ENCODE assay signal across 24 mouse cellular contexts in the genomic region with DNA sequence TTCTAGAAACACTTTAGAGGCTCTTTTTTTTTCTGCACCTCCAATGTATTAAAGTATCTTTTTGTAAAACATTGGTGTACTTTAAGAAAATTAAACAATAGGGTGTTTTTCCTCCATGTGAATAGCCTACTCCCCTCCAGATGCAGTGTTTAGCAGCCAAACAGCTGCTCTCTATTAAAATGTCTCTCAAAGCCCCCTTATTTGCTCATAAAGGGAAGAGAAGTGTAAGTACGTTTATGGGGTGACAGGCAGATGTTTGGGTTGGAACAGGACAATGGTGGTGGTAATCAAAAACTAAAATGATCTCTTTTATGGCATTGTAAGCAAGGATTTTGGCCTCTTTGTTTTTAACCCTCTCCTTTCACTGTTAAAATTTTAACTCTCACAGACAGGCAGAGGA. TPM values are rescaled to one million over a fixed set of nuclear protein-coding genes. Genes with fewer than 3 reads are reported as not detected.
DNase-seq lines count a peak whose midpoint lies in the region; ATAC-seq and TF ChIP-seq lines count a peak whose summit lies in the region.
"Had no signal": no experiment of that assay in that cellular context is flagged by ENCODE, and none has a peak within 500 bp of the region (broad histone marks: within the 10 kb centered on the region; RNA-seq: fewer than 3 reads in every experiment).

No protein-coding gene starts in this region.

- no peak for ATAC-seq in kidney, postnatal 0 days (replicated peaks; ENCODE audit: low FRiP score, low read depth)
- peak; percentile 85 for ATAC-seq in limb, embryonic 13.5 days (ENCODE audit: low FRiP score, low read depth)
- ATAC-seq: activated CD4-positive, CD25-positive, alpha-beta regulatory T cell, adult 4 months; midbrain, embryonic 15.5 days had no signal

- no peaks in the 10 kb centered on the region for H3K4me1 ChIP-seq in kidney, postnatal 0 days (replicated peaks; ENCODE audit: insufficient read depth, low read length)
- no peaks in the 10 kb centered on the region for H3K4me1 ChIP-seq in kidney, adult 2 months (ENCODE audit: control insufficient read depth, insufficient read depth, low read length)
- peaks cover 25% of the 10 kb centered on the region for H3K4me1 ChIP-seq in limb, embryonic 13.5 days
- H3K4me1 ChIP-seq: midbrain, embryonic 15.5 days; neural tube, embryonic 12.5 days had no signal

- H3K27ac ChIP-seq in kidney, postnatal 0 days, result no peak overlapping the region
- no peak overlapping the region for H3K27ac ChIP-seq in kidney, adult 2 months (ENCODE audit: insufficient read depth, low read depth, low read length)
- H3K27ac ChIP-seq in limb, embryonic 13.5 days, result no peak overlapping the region
- H3K27ac ChIP-seq: hindbrain, embryonic 14.5 days; midbrain, embryonic 15.5 days; neural tube, embryonic 12.5 days had no signal

- WGBS in kidney, postnatal 0 days, result 19% methylated on average over 1 of the region's 1 CpGs
- 42% methylated on average over 1 of the region's 1 CpGs for WGBS in kidney, adult 2 months
- 3% methylated on average over 1 of the region's 1 CpGs for whole genome bisulfite sequencing in limb, embryonic 13.5 days

- H3K27me3 ChIP-seq in kidney, postnatal 0 days (ENCODE audit: insufficient read depth, low read length), result no peaks in the 10 kb centered on the region
- H3K27me3 ChIP-seq in kidney, adult 2 months (replicated peaks; ENCODE audit: control insufficient read depth, insufficient read depth, low read length), result no peaks in the 10 kb centered on the region; the same call in 1 of the 2 replicates
- no peaks in the 10 kb centered on the region for H3K27me3 ChIP-seq in limb, embryonic 13.5 days
- H3K27me3 ChIP-seq: embryonic facial prominence, embryonic 15.5 days; midbrain, embryonic 15.5 days; neural tube, embryonic 12.5 days had no signal

- H3K9ac ChIP-seq in kidney, postnatal 0 days (ENCODE audit: low read depth, low read length), result no peak overlapping the region
- H3K9ac ChIP-seq in limb, embryonic 13.5 days, result no peak overlapping the region
- H3K9ac ChIP-seq: embryonic facial prominence, embryonic 15.5 days; hindbrain, embryonic 14.5 days; midbrain, embryonic 15.5 days; neural tube, embryonic 12.5 days had no signal

- H3K36me3 ChIP-seq in kidney, postnatal 0 days (ENCODE audit: insufficient read depth, low read length), result no peaks in the 10 kb centered on the region
- H3K36me3 ChIP-seq in kidney, adult 2 months (ENCODE audit: control insufficient read depth, insufficient read depth, low read length), result no peaks in the 10 kb centered on the region
- H3K36me3 ChIP-seq in limb, embryonic 13.5 days, result no peaks in the 10 kb centered on the region
- H3K36me3 ChIP-seq: embryonic facial prominence, embryonic 15.5 days; midbrain, embryonic 15.5 days; neural tube, embryonic 12.5 days had no signal

- no peak for TF ChIP-seq POLR2A in kidney, adult 2 months (IDR thresholded peaks at IDR 0.05; ENCODE audit: low read depth, low read length)
- TF ChIP-seq POLR2A in brain, embryonic 14.5 days (IDR thresholded peaks at IDR 0.05; ENCODE audit: borderline replicate concordance, extremely low read depth, insufficient read depth, insufficient read length, poor library complexity, severe bottlenecking), result no peak

- peak; percentile 8 for DNase-seq in embryo, embryonic 10.5 days (ENCODE audit: low spot score)
- no peak for DNase-seq in embryo, embryonic 9.5 days (ENCODE audit: extremely low spot score)
- peak; percentile 65 for DNase-seq in kidney, postnatal 0 days (ENCODE audit: low spot score)
- no peak for DNase-seq in kidney, adult 2 months
- peak; percentile 20 for DNase-seq in brain, embryonic 14.5 days (ENCODE audit: low read depth)
- no peak for DNase-seq in testis, postnatal 14 days (ENCODE audit: low spot score)
- DNase-seq: adrenal gland, adult 8-10 months; cerebellum, adult 18-20 months; cerebellum, postnatal 14 days; heart, postnatal 4 days; kidney, adult 8-10 months; kidney, postnatal 36 days; lung, postnatal 4 days; thymus, postnatal 14 days had no signal

- no peak overlapping the region for H3K4me3 ChIP-seq in kidney, postnatal 0 days (replicated peaks; ENCODE audit: low read depth, low read length)
- no peak overlapping the region for H3K4me3 ChIP-seq in kidney, adult 2 months (ENCODE audit: insufficient read depth, low read depth, low read length)
- H3K4me3 ChIP-seq in limb, embryonic 13.5 days, result no peak overlapping the region
- H3K4me3 ChIP-seq: embryonic facial prominence, embryonic 15.5 days; midbrain, embryonic 15.5 days; neural tube, embryonic 12.5 days had no signal

- TF ChIP-seq CTCF in kidney, postnatal 0 days (IDR thresholded peaks at IDR 0.05; ENCODE audit: low read depth), result no peak
- TF ChIP-seq CTCF in kidney, adult 2 months (conservative IDR thresholded peaks at IDR 0.05; ENCODE audit: insufficient read depth, insufficient read length, low read depth, low read length), result no peak
- TF ChIP-seq CTCF in brain, embryonic 14.5 days (IDR thresholded peaks at IDR 0.05; ENCODE audit: borderline replicate concordance, extremely low read depth, insufficient read depth, insufficient read length), result no peak

- H3K9me3 ChIP-seq in kidney, postnatal 0 days (replicated peaks; ENCODE audit: low read length), result no peaks in the 10 kb centered on the region
- no peaks in the 10 kb centered on the region for H3K9me3 ChIP-seq in limb, embryonic 13.5 days
- H3K9me3 ChIP-seq: embryonic facial prominence, embryonic 15.5 days; midbrain, embryonic 15.5 days; neural tube, embryonic 12.5 days had no signal

- H3K4me2 ChIP-seq in kidney, postnatal 0 days (ENCODE audit: low read length), result no peak overlapping the region
- no peak overlapping the region for H3K4me2 ChIP-seq in limb, embryonic 13.5 days (replicated peaks)
- H3K4me2 ChIP-seq: embryonic facial prominence, embryonic 15.5 days; hindbrain, embryonic 14.5 days; midbrain, embryonic 15.5 days; neural tube, embryonic 12.5 days had no signal

RNA-seq across cellular contexts. Expression of gene Tnip3, which starts 17.8 kb away (rescaled TPM):
- 0.09 and 0.16 TPM in 2 replicates for polyA plus RNA-seq in kidney, postnatal 0 days (2015; fragmentation: Nextera tagmentation; extraction: Ambion mirVana)
- polyA plus RNA-seq in kidney, adult 2 months (2012; rRNA removed), result 0.06 and 0.45 TPM in 2 replicates
- polyA plus RNA-seq in brain, embryonic 14.5 days (2012; rRNA removed), result not detected in 2 replicates
- polyA plus RNA-seq in limb, embryonic 13.5 days (2015; fragmentation: Nextera tagmentation; extraction: Ambion mirVana), result 0.11 TPM in 1 of 2 replicates, not detected in the other
- polyA plus RNA-seq: hindbrain, embryonic 14.5 days; intestine, embryonic 14.5 days; liver, adult 2 months; liver, embryonic 16.5 days; midbrain, embryonic 15.5 days; neural tube, embryonic 12.5 days; testis, adult 2 months had no signal

Comparison
In these comparisons a context has a peak if more than half of its experiments do, and no peak if none do; other contexts are left out.
1. DNase-seq: peak in embryo, embryonic 10.5 days (single experiment), kidney, postnatal 0 days (single experiment) and brain, embryonic 14.5 days (single experiment); none in embryo, embryonic 9.5 days (single experiment), kidney, adult 2 months (single experiment) and testis, postnatal 14 days (single experiment).